Mouse (Mus musculus) lung, adult 2 months (tissue): ENCODE measurements around the gene Gm10837. TPM values are rescaled to one million over a fixed set of nuclear protein-coding genes. Genes with fewer than 3 reads are reported as not detected.

Source experiments
- DNase-seq: peaks from one replicate; pipeline ENCODE4 v3.0.0; 2022
- H3K4me1 ChIP-seq: fragments of 200-500 bp; 2 replicates; pipeline ENCODE4 v1.6.1; 2011; ENCODE audit warnings: low read length; ENCODE audit not compliant: control insufficient read depth, insufficient read depth
- H3K4me3 ChIP-seq: fragments of 200-500 bp; replicated peaks from 2 replicates; pipeline ENCODE3; 2011; ENCODE audit warnings: low read depth, mild to moderate bottlenecking, control low read depth, low read length; ENCODE audit errors: extremely low read depth
- CTCF ChIP-seq: fragments of 200-500 bp; IDR thresholded peaks from 2 replicates; pipeline ENCODE4 v1.5.1; 2011; ENCODE audit warnings: mild to moderate bottlenecking, low read length, control low read depth; ENCODE audit not compliant: insufficient read depth
- POLR2A ChIP-seq: fragments of 200-500 bp; IDR thresholded peaks from 2 replicates; pipeline ENCODE4 v1.6.1; 2011; ENCODE audit warnings: low read depth, mild to moderate bottlenecking, control low read depth, low read length, borderline replicate concordance; ENCODE audit errors: extremely low read depth
- WGBS: fragments of 180-500 bp; shearing (Covaris S2); methylation state at CpG from one replicate; pipeline ENCODE4 v1.1.7; 2018; 5-methylcytosine and 5-hydroxymethylcytosine counted together
- polyA plus RNA-seq: library from polyadenylated mRNA; depleted of rRNA; stranded (reverse); fragments of >200 nt; gene quantifications from 2 replicates; pipeline ENCODE4 v1.2.3, GENCODE M21; 2012

The Gm10837 gene
- polyA plus RNA-seq, 1 experiment: not detected

DNA sequence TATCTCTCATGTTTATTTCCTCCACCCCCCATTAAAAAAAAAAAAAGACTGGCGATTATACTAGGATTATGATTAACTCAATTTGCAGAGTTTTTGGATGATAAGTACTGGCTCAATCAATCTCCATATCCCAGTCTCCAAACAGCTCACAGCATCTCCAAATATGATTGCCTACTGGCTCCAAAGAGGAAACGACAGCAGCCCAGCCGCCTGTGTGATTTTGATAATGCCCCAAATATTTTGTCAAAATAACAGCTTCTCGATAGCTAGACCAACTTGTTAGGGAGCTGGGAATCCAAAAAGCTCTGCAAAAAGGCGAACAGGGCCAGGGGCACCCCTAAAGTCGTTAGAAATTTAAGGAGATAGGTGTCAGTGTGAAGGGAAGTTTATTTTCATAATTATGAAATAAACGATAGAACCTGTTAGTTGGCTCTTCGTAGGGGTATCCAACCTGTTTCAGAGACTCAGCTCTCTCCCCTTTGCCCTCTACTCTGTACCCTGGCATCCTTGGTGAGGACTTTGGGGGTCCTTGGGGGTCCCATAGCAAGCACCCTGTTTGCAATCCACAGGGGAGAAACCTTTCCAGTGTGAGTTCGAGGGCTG lies 12.3 kb upstream of the Gm10837 start:
- no peak for DNase-seq
- 3% methylated on average over 9 of the region's 9 CpGs for WGBS
- peaks cover 4% of the 10 kb centered on the region; the same call in 1 of the 2 replicates for H3K4me1 ChIP-seq
- H3K4me3 ChIP-seq: no peak overlapping the region
- TF ChIP-seq POLR2A (no peak), CTCF (no peak)

DNA sequence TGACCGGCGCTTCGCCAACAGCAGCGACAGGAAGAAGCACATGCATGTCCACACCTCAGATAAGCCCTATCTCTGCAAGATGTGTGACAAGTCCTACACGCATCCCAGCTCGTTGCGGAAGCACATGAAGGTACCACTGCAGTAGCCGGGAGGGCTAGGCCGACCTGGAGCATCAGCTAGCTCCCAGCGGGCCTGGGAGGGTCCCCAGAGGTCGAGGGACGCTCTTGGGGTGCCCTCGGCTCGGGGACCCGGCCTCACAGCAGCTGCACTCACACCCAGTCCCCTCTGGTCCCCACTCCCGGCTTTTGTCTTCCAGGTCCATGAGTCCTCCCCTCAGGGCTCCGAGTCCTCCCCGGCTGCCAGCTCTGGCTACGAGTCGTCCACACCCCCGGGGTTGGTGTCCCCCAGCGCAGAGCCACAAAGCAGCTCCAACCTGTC lies 11.8 kb upstream of the Gm10837 start:
- TF ChIP-seq POLR2A (no peak), CTCF (no peak)
- 6% methylated on average over 21 of the region's 22 CpGs for WGBS
- H3K4me1 ChIP-seq: peaks cover 4% of the 10 kb centered on the region; the same call in 1 of the 2 replicates
- DNase-seq: no peak
- no peak overlapping the region for H3K4me3 ChIP-seq

DNA sequence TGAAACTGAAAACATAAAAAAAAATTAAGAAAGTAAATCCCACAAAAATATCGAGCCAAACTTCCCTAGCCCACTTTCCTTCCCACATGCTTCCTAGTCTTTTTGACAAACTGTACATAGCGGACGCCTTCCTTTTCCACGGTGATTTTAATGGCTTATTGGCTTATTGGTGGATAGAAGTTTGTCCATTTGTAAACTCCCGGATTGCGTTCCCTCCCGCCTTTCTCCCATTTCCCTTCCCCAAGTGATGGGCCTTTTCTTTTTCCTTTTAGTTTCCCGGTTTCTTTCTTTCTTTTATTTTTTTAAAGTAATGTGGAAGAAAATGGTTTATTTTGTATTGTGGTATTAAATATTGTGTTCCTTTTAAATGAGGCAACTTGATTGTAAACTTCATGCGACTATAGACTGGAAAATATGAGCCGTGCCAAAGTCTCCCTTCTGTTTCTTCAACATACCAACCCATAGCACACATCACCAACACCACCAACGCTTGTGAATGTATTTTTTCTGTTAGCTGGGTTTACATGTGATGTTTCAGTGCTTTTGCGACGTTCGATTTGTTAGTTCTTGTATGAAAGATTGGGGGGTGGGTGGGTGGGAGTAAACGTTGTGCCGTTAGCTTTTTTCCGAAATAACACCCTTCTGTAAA lies 10.8 kb upstream of the Gm10837 start:
- 27% methylated on average over 17 of the region's 17 CpGs for WGBS
- DNase-seq: no peak

DNA sequence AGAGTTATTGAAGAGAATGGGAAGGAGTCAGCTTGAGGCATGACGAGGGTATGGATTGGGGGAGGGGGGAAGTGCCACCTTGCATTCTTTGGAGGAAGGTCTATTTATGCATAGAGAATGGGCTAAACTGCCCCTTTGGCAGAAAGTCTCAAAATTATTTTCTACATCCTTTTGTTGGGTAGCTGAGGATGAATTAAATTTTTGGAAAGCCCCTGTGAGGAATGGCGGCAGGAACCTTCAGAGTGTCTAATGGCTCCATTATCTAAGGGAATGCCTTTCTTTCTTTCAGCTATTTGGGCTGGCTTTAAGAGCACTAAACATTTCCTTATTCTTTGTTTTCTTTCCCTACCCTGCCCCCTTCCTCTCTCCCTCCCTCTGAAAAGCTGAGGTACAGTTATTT lies 10.0 kb upstream of the Gm10837 start:
- Histone ChIP-seq H3K4me3 (no peak overlapping the region), H3K4me1 (peaks cover 4% of the 10 kb centered on the region; the same call in 1 of the 2 replicates)
- DNase-seq: no peak
- WGBS: 19% methylated on average over 2 of the region's 2 CpGs
- no peak for TF ChIP-seq POLR2A
- TF ChIP-seq CTCF: no peak

More for the DNA sequence above, 10.8 kb upstream of the Gm10837 start:
- Histone ChIP-seq H3K4me1 (peaks cover 4% of the 10 kb centered on the region; the same call in 1 of the 2 replicates), H3K4me3 (no peak overlapping the region)
- TF ChIP-seq CTCF (no peak), POLR2A (no peak)

DNA sequence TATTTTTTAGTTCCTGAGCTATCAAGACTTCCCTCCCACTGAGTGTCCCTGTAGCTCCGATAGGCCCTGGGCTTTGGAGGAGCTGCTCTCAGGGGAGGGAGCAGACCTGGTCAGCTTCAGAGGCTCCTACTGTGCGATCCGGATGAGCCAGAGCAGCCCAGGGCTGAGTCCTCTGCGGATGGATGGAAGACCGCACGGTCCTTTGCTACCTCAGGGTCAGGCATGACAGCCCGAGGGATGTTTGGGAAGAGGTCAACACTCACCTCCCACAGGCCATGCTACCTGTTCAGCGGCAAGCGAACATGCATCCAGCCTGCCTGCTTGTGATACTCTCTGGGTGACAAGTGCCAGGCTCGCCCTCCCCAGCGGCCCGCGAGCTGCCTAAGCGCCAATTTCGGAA lies 9.2 kb upstream of the Gm10837 start:
- 7% methylated on average over 15 of the region's 15 CpGs for WGBS
- TF ChIP-seq POLR2A (no peak), CTCF (no peak)
- H3K4me1 ChIP-seq: peaks cover 1% of the 10 kb centered on the region; the same call in 1 of the 2 replicates
- DNase-seq: no peak
- no peak overlapping the region for H3K4me3 ChIP-seq

DNA sequence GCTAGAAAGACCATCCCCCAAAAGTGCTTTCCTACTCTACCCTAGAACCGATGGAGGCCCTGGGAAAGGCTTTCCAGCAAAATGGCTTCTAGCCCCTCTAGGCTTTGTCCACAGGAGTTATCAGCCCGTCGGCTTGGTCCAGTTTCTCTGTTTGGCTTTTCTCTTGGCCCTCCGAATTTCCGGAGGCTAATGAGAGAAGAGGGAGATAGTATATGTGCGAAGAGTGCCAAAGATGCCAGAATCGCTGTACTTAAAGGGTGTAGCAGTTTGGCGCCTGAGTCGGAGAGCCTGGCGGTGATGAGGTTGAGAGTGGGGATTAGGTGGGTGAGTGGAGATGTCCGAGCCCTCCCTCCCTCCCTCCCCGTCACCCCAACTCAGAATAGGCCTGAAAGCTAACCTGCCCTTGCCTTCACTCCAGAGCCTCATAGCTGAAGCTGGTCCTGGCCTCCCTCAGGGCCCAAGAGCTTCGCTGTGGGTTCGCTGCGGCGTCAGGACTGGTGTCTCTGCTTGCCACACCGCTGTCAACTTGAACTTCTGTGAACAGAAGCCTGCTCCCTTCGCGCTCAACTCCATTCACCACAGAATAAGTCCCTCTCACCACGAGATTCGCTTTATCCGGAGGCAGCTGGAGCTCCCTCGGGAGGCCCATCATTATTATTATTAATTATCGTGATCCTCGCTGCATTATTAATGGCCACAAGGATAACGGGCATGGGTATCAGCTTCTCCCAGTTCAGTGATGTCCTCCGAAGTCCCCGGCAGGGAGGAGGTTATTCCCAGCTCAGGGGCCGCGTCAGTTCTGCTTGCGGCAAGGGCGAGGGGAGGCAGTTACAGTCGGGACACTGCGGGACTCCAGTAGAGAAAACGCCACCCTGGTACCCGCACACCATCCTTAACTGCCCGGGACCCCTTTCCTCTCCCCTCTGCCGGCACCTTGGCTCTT lies 8.0 kb upstream of the Gm10837 start:
- no peak for DNase-seq
- no peak overlapping the region for H3K4me3 ChIP-seq
- WGBS: 6% methylated on average over 38 of the region's 38 CpGs
- no peaks in the 10 kb centered on the region for H3K4me1 ChIP-seq
- no peak for TF ChIP-seq POLR2A
- no peak for TF ChIP-seq CTCF

DNA sequence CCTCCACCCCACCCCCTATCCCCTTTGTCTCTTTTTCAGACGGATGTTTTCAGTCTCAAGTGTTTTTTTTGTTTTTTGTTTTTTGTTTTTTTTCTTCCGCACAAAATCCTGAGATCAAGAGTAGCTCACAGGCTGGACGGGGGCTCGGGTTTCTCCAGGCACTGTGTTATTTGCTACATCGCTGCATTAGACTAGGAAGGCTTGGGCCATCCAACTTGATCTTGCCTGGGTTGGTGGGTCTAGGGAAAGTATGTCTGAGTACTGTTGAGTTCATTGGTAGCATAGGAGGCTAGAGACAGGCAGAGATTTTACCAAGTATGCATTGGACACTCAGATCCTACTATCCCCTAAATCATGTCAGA lies 7.4 kb upstream of the Gm10837 start:
- TF ChIP-seq CTCF (no peak), POLR2A (no peak)
- DNase-seq: no peak
- WGBS: 8% methylated on average over 5 of the region's 5 CpGs
- H3K4me1 ChIP-seq: no peaks in the 10 kb centered on the region
- H3K4me3 ChIP-seq: no peak overlapping the region

DNA sequence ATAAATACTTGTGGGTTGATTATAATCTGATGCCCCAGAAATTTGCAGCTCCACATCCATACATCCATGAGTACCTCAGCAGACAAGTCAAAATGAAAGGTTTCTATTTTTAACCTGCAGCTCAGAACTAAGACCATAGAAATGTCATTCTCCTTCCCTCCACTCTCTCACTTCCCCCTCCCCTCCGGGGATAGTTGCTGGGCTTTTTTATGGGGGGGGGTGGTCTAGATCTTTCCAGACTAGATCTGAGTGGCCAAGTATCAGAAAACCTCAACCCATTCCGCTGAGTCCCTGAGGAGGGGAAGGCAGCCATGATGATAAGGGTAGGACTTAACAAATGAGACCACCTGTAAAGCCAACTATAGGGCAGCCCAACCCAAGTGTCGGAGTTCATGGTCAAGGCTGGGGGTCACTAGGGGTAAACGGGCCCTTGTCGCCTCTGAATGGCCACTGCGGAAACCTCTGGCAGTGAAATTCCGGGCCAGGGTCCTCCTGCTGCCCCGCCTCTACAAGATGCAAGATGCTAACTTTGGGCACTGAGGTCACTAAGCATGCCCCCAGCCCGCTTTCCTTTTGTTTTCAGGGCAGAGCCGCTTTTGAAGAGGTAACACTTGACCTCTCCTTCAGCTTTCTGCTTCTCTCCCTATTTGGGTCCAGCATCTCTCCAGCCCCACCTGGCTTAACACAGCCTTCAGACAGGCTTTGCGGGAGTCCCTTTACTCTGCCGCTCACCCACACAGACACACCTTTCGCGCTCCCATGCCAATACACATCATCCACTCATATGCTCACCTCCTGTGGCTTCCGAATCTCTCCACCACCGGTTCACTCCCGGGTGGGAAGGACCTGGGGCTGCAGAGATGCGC lies 6.6 kb upstream of the Gm10837 start:
- 7% methylated on average over 18 of the region's 18 CpGs for WGBS
- no peak for TF ChIP-seq POLR2A
- TF ChIP-seq CTCF: no peak
- no peaks in the 10 kb centered on the region for H3K4me1 ChIP-seq
- H3K4me3 ChIP-seq: no peak overlapping the region
- no peak for DNase-seq
